Mouse (Mus musculus) hindbrain, postnatal 0 days (tissue): ENCODE data around the gene Cyp2d10. TPM values are rescaled to one million over a fixed set of nuclear protein-coding genes. Genes with fewer than 3 reads are reported as not detected.

ENCODE experiments used
- ATAC-seq: fragments of 200-750 bp; cut with Nextera tagmentation; 2 replicates; pipeline ENCODE4 v1.8.0; 2017; ENCODE audit warnings: mild to moderate bottlenecking, moderate TSS enrichment, moderate library complexity
- DNase-seq: peaks from one replicate; pipeline ENCODE4 v3.0.0-alpha.2; 2015; ENCODE audit warnings: low spot score
- H3K27ac ChIP-seq: fragments of 300-500 bp; sonication (generic); 2 replicates; pipeline ENCODE4 v1.5.1; 2014; ENCODE audit warnings: mild to moderate bottlenecking
- H3K27me3 ChIP-seq: fragments of 300-500 bp; sonication (generic); 2 replicates; pipeline ENCODE4 v1.6.1; 2014; ENCODE audit warnings: low read length, mixed read lengths; ENCODE audit not compliant: insufficient read depth
- H3K36me3 ChIP-seq: fragments of 300-500 bp; sonication (generic); 2 replicates; pipeline ENCODE4 v1.6.1; 2014; ENCODE audit warnings: low read length, mixed read lengths; ENCODE audit not compliant: insufficient read depth
- H3K4me1 ChIP-seq: fragments of 300-500 bp; sonication (generic); 2 replicates; pipeline ENCODE4 v1.6.1; 2014; ENCODE audit warnings: antibody characterized with exemption, low read length, mixed read lengths; ENCODE audit not compliant: insufficient read depth
- H3K4me2 ChIP-seq: fragments of 300-500 bp; sonication (generic); 2 replicates; pipeline ENCODE4 v1.6.1; 2014; ENCODE audit warnings: low read depth, mild to moderate bottlenecking, low read length, moderate library complexity, mixed read lengths
- H3K4me3 ChIP-seq: fragments of 300-500 bp; sonication (generic); 2 replicates; pipeline ENCODE4 v1.5.1; 2014; ENCODE audit warnings: low read length
- H3K9ac ChIP-seq: fragments of 300-500 bp; sonication (generic); replicated peaks from 2 replicates; pipeline ENCODE4 v1.6.1; 2014; ENCODE audit warnings: mild to moderate bottlenecking, low read length, moderate library complexity, mixed read lengths
- H3K9me3 ChIP-seq: fragments of 300-500 bp; sonication (generic); 2 replicates; pipeline ENCODE4 v1.6.1; 2016; ENCODE audit warnings: low read length, mixed read lengths
- CTCF ChIP-seq: IDR thresholded peaks from 2 replicates; pipeline ENCODE4 v1.5.1; 2016; ENCODE audit warnings: antibody characterized with exemption, control low read depth, low read depth
- WGBS: fragments of 180-500 bp; shearing (Covaris S2); extraction: QIAGEN DNeasy Blood & Tissue Kit; methylation state at CpG from one replicate; pipeline ENCODE4 v1.1.7; 2014; 5-methylcytosine and 5-hydroxymethylcytosine counted together
- polyA plus RNA-seq: library from polyadenylated mRNA; unstranded; fragments of >200 nt; fragmentation: Nextera tagmentation; extraction: Ambion mirVana; gene quantifications from 2 replicates; pipeline ENCODE4 v1.2.1, GENCODE M21; 2015
- total RNA-seq: library from RNA; depleted of rRNA; stranded (reverse); fragments of >200 nt; gene quantifications from 2 replicates; pipeline ENCODE4 v1.2.3, GENCODE M21; 2014

The Cyp2d10 gene
- total and polyA plus RNA-seq, 2 experiments from 2014 or later: not detected

DNA sequence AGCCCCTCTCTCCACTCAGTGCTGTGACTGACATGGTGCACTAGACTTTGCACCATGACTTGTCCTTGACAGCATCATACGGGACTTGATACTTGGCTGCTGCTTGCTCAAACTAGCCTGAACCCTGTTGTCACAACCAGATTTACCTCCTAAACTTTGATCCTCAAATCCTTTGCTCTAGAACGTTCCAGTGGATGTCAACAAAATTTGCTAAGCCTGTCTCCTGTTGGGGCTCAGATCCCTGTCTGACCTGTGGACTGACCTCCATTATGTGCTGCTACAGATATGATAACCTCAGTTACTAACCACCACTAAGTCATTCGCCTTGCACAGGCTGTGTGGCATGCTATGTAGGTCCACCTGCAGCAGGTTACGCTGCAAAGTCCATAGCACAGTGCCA lies 15.9 kb upstream of the Cyp2d10 start:
- Histone ChIP-seq H3K27ac (no peak overlapping the region), H3K36me3 (no peaks in the 10 kb centered on the region), H3K4me1 (no peaks in the 10 kb centered on the region), H3K9me3 (no peaks in the 10 kb centered on the region), H3K4me2 (no peak overlapping the region), H3K9ac (no peak overlapping the region), H3K27me3 (no peaks in the 10 kb centered on the region), H3K4me3 (no peak overlapping the region)
- no peak for TF ChIP-seq CTCF
- 77% methylated on average over 4 of the region's 4 CpGs for WGBS
- DNase-seq: no peak
- no peak for ATAC-seq

DNA sequence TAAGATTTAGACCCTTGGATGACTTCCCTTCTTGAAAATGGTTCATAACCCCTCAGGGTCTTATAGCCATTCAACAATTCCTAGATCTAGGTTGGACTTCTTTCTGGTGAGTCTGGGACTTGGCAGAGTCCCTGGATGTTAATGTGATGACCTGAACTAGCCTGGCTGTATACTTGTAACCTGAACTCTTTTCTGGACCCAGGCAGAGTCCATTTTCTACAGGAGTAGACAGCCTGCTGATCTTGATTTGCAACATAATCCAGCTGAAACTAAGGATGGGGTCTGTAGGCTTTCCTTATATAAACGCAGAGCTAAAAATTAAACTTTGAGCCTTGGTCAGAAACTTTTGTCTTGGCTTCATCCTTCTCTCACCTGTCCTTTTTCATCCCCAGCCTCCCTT lies 11.6 kb upstream of the Cyp2d10 start:
- no peak for TF ChIP-seq CTCF
- Histone ChIP-seq H3K4me2 (no peak overlapping the region), H3K4me1 (peaks cover 5% of the 10 kb centered on the region; the same call in 1 of the 2 replicates), H3K4me3 (no peak overlapping the region), H3K27me3 (no peaks in the 10 kb centered on the region), H3K36me3 (no peaks in the 10 kb centered on the region), H3K27ac (no peak overlapping the region), H3K9me3 (no peaks in the 10 kb centered on the region), H3K9ac (no peak overlapping the region)
- 75% methylated on average over 1 of the region's 1 CpGs for WGBS
- no peak for DNase-seq
- ATAC-seq: no peak

DNA sequence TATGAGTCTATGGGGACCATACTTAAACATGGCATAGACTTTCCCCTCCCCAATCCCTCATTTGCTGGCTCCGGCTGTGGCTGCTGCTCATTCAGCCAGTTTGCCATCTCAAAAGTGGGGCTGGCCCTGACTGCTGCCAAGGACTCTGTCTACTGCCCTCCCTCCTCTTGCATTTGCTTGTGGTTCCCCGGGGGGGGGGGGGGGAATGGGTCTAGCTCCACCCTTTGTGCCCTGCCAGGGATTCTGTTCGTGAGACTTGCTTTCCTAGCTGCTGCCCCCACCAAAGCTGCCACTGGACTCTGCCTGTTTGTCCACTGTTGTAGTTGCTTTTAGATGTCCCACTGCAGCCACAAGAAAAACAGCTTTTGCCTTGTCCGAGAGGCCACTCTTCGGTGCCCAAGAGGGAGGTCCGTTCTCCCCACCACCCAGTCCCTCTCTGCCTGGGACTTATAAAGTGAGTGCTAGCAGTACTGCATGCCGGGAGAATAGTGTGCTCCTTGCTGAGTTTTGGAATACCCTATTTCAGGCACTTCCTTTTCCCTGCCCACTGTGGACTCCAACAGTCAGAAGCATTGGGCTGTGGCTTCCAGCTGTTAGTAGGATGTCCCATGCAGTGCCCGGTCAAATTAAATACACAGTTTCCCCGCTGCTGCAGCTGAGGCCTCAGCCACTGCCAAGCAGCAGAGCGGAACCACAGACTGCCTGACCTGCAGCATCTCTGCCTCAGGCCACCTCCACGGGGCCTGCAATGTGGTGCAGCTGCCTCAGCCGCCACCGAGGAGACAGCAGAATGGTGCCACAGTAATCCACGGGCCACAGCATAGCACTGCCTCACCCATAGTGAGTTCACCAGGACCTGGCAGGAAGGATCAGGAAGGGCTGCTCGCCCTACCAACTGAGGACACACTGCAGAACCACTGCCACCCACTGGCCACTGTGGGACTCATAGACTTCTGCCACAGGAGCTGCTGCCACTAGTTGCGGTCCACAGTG lies 10.1 kb upstream of the Cyp2d10 start:
- Histone ChIP-seq H3K4me3 (no peak overlapping the region), H3K4me1 (peaks cover 5% of the 10 kb centered on the region; the same call in 1 of the 2 replicates), H3K36me3 (no peaks in the 10 kb centered on the region), H3K4me2 (peak overlapping the region; percentile 23), H3K27me3 (no peaks in the 10 kb centered on the region), H3K9me3 (no peaks in the 10 kb centered on the region), H3K27ac (peak overlapping the region; percentile 49), H3K9ac (no peak overlapping the region)
- ATAC-seq (peak; percentile 95), DNase-seq (peak; percentile 77)
- TF ChIP-seq CTCF: peak; percentile 82
- 15% methylated on average over 16 of the region's 16 CpGs for WGBS

DNA sequence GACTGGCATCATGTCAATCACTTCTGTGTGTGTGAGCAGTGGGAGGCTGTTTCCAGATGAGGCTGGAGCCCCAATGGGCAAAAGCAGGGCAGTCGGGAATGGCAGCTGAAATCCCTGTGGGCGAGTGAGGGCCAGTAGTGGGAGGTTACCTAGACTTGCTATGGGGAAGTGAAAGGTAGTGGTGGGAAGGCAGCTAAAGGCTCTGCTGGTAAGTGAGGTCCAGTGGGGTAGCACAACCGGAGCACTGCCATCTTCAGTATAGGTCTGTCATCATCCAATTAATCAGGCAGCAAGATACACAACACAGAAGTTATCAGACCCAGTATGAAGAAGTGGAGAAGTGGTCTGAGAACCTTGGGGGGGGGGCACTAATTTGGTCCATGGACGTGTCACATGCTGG lies 541 bp upstream of the Cyp2d10 start:
- ATAC-seq: no peak
- no peak for DNase-seq
- no peak overlapping the region for H3K9ac ChIP-seq
- H3K4me2 ChIP-seq: no peak overlapping the region
- TF ChIP-seq CTCF: no peak
- no peak overlapping the region for H3K27ac ChIP-seq
- no peaks in the 10 kb centered on the region for H3K27me3 ChIP-seq
- WGBS: 79% methylated on average over 4 of the region's 4 CpGs
- H3K4me1 ChIP-seq: no peaks in the 10 kb centered on the region
- H3K36me3 ChIP-seq: no peaks in the 10 kb centered on the region
- H3K9me3 ChIP-seq: no peaks in the 10 kb centered on the region
- no peak overlapping the region for H3K4me3 ChIP-seq

DNA sequence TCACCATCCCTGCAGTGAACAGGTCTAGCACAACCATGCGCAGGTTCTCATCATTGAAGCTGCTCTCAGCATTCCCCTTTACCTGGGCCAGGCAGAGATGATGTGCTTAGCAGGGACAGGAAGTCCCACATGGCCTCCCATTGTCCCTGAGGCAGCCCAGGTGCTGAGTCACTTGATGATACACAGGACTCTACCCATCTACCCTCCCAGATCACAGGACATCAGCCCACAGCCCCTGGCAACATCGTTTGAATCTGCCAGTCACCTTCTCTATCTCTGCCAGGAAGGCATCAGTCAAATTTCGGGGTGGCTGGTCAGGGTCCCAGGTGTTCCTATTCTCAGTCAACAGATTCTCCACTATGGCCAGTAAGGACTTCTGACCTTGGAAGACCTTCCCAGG lies 2.8 kb downstream of the Cyp2d10 start:
- Histone ChIP-seq H3K9me3 (no peaks in the 10 kb centered on the region), H3K4me2 (no peak overlapping the region), H3K4me1 (no peaks in the 10 kb centered on the region), H3K4me3 (no peak overlapping the region), H3K36me3 (no peaks in the 10 kb centered on the region), H3K9ac (no peak overlapping the region), H3K27me3 (no peaks in the 10 kb centered on the region), H3K27ac (no peak overlapping the region)
- DNase-seq (no peak), ATAC-seq (no peak)
- 84% methylated on average over 3 of the region's 3 CpGs for WGBS
- no peak for TF ChIP-seq CTCF

DNA sequence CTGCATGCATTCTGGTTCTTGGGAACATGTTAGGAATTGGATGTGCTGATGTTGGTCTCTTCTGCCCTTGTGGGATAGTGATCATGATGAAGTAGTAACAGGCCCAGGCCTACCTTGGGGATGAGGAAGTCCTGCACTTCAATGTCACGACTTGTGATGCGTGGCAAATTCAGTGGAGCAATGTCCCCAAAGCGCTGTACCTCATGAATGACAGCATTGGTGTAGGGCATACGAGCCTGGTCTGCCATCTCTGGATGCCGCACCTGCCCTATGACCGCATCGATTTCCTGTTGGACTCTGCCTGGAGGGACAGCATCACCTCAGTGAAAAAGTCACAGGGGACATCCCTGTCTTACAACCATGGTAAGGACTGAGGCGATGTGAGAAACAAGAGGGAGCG lies 3.4 kb downstream of the Cyp2d10 start:
- H3K9me3 ChIP-seq: no peaks in the 10 kb centered on the region
- H3K4me1 ChIP-seq: no peaks in the 10 kb centered on the region
- no peaks in the 10 kb centered on the region for H3K27me3 ChIP-seq
- H3K9ac ChIP-seq: no peak overlapping the region
- DNase-seq (no peak), ATAC-seq (no peak)
- H3K27ac ChIP-seq: no peak overlapping the region
- no peak for TF ChIP-seq CTCF
- 95% methylated on average over 9 of the region's 9 CpGs for WGBS
- no peaks in the 10 kb centered on the region for H3K36me3 ChIP-seq
- H3K4me2 ChIP-seq: no peak overlapping the region
- no peak overlapping the region for H3K4me3 ChIP-seq

DNA sequence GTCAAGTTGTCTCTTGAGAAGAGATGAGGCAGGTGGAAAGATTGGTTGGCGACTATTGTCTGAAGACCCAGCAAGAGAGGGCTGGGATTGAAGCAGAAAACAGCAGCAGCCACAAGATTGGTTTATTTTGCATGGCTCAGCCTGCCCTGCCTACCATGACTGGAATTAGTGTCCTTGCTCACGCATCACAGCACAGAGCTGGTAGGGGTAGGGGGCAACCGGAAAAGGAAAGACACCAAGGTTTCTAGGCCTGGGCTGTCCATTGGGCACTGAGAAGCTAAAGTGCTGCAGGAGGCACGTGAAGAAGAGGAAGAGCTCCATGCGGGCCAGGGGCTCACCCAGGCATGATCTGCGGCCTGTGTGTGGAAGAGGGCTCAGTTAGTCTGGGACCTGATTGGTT lies 4.3 kb downstream of the Cyp2d10 start:
- Histone ChIP-seq H3K27me3 (no peaks in the 10 kb centered on the region), H3K9ac (no peak overlapping the region), H3K4me2 (no peak overlapping the region), H3K4me1 (no peaks in the 10 kb centered on the region), H3K4me3 (no peak overlapping the region), H3K9me3 (no peaks in the 10 kb centered on the region), H3K27ac (no peak overlapping the region), H3K36me3 (no peaks in the 10 kb centered on the region)
- 89% methylated on average over 6 of the region's 6 CpGs for WGBS
- DNase-seq (no peak), ATAC-seq (no peak)
- no peak for TF ChIP-seq CTCF
